Mouse (Mus musculus): ENCODE measurements at regions not wholly inside any gene's neighbourhood (a gene's known extent, or its start where the extent isn't known, plus 50 kb on each side); places are given as distances from the start of the nearest gene placed in this dataset.

DNA sequence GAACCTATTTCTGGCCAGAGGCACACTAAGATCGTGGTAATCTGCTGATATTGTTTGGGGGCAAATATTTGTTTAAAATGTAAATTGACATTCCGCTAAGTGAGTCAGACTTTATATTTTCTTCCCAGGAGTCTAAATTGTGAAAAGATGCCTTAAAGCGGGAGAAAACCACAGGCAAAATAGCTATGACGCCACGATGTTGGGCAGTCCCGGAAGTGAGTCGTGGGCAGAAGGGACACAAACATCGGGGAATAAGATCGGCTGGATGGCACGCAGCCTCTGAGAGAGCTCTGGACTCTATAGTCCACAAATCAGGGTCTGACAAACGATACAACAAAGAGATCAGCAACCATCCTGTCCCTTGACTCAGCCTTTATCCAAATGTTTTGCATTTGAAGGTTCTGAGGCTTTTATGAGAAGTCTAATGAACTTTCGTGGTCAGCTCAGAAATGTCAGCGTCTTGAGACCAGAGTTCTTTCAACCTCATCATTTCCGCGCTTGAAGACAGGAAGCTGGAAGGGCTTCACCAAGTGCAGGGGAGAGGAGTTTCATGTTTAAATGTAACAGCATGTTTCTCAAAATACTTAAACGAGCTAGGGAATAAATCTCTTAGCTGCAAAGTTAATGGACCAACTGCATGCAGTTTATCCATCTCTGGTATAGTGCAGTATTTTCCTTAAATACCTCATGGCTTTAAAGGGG, 472.2 kb upstream of the Intu start:
- no peak for DNase-seq (ENCODE audit: low spot score)

DNA sequence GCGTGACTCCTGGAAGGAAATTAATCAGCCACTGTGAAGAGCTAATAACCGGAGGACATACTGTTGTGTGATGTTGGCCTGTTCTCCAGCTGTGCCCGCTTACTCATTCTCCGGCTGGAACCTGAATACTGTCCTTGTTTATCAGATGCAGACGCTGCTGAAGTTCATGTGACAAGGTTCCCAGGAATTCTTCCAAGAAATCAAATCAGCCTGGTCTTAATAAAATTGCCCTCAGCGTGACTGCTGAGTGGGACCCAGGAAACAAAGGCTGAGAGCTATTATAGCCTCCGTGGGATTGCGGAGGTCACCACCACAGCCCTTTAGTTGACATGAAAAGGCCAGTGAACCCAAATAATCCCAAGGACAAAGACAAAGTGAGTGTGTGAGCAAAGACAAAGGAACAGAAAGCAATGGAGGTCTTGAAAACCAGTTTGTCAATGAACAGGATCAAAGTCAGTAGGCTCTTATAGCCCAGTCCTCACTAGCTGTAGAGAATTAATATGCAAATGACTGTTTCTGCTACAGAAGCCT, 460.9 kb upstream of the Intu start:
- DNase-seq (ENCODE audit: low spot score), result no peak

DNA sequence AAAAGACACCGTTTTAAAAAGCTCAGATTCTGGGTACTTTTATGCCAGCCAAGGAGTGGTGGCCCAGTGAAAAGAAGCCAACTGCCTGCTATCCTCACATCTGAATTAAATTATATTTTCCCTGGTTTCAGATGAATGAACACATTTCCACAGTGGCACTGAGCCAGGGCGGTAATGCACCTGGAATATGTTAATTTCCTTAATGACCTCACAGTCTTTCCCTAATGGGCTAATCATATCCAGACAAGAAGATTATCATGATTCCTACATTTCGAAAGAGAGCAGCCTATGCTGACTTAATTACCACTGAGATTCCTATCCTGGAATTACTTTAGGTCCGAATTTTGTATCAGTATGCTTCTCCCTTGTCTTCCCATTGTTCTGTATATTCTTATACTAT, 454.3 kb upstream of the Intu start:
- DNase-seq (ENCODE audit: low spot score), result no peak

DNA sequence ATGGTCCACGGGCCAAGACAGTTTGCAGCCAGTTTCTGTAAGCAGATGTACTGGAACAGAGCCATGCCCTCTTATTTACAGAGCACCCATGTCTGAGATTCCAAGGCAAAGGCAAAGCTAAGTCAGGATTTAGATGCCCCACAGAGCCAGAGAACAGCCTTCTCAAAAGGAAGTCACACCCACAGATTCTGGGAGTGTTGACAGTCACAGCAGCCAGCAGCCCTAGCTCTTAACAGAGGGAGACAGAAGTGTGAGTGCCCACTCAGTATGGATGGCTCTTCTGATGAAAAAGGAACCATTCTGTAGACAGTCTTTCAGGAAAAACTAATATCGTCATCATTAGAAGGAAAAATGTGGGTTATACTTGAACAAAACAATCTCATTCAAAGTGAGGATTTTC, 446.0 kb upstream of the Intu start:
- DNase-seq (ENCODE audit: low spot score), result no peak

DNA sequence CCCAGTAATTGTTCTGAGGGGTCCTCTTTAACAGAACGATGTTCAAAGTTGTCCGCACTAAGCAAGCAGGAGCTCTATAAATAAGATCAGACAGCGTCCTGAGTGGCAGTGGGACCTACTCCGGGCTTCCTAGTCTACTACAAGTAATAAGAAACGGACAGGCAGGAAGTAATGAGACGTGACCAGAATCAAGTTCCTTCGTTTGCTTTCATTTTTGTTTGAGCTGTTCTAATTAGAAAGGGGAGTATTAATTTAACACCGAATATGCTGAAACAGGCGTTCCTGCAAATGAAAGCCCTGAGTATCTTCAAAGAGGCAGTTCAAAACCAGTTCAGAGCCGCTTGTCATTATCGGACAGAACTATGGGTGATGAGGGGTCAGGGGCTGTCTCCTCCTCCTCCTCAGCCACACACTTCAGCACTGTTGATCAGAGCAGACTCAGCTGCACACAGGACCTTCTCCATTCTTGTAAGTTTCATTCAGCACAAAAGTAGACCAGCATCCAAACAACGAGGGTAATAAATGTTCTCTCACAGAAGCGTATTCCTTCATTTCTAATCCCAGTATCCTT, 439.2 kb upstream of the Intu start:
- no peak for DNase-seq (ENCODE audit: low spot score)

DNA sequence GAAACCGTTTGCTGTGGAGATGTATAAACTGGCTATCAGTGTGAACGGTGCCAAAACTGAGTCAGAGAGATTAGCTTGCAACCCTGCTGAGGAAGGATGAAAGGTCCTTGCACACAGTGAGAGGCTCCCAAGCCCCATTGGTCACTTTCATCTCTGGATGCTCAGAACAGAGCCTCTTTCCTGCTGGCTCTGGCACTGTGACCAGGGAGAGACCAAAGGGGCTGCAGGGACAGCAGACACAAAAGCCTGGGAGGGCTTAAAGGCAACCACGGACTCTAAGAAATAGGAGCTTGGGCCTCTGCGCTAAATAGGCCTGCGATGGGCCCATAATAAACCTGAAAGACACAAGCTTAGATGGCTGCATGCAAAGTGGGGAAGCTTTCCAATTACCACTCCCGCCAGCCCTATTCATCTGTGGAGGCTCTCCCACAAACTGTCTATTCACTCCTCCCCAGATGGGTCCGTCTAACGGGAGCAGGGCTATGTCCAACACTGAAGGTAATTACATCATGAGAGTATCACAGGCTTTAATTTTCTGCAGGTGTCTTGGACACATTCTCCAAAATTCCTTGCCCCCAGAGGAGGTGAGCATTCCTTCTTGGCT, 438.2 kb upstream of the Intu start:
- DNase-seq (ENCODE audit: low spot score), result no peak

DNA sequence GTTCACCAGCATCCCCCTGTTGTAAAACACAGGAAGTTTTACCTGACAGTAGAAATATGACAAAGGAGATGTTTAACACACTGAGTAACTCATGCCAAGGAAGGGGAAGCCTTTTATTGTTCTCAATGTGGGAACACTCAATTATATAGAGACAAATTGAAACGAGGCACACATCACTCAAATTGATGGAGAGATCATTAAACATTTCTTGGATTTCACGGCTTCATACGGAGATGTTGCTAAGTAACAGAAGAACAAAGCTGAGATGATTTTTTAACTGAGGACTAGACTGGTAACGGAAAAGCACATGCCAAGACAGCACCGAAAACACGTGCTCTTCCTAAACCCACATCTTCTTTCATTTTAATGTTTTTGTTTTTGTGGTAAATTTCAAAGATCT, 437.0 kb upstream of the Intu start:
- no peak for DNase-seq (ENCODE audit: low spot score)

DNA sequence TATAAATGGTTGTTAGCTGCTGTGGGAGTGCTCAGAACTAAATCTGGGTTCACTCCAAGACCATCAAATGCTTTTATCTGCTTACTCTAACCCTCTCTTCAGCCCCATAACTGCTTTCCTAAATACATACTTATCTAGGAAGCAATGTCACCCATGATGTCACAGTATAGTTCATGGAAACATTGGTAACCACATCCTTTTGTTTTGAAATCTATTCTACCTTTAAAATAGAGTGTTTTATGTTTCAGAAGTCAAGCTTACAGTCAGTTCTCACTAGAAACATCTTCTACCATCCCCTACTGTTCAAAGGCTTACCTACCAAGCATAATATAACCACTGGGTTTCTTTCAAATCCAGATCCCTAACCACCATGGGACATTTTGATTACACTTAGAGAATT, 436.4 kb upstream of the Intu start:
- no peak for DNase-seq (ENCODE audit: low spot score)

DNA sequence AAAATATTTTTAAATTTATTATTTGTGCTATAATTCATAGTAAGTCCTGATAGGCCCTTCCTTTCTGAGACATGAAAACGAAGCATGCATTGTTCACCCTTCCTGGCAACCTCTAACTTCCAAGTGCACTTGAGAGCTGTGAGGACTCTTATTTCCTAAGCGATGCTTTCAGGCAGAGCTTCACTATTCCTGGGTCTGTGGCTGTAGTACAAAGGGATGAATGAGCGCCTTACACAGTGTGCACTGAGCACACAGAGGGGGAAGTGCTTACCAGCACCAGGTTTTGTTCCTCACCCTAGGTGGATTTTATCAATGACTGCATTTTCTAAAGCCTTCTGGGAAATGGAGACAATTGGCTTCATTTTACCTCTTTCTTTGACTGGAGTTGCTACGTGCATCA, 428.4 kb upstream of the Intu start:
- no peak for DNase-seq (ENCODE audit: low spot score)

DNA sequence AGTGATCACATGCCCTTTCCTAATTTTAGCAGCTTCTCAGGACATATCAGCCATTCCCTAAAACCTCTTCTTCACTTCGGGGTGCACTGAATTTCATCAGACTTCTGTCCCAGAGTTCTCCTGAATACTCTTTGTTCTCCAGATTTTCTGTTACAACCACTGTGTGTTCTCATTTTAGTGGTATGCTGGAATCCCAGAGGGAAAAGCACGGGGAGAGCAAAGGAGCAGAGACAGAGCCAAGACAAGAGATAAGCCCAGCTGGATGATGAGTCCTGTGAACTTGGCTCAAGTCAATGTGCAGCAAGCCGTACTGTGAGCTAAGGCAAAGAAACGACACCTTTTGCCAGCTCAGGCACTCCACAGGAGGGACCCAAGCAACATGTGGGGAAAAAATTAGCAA, 416.3 kb upstream of the Intu start:
- peak; percentile 53 for DNase-seq (ENCODE audit: low spot score)

DNA sequence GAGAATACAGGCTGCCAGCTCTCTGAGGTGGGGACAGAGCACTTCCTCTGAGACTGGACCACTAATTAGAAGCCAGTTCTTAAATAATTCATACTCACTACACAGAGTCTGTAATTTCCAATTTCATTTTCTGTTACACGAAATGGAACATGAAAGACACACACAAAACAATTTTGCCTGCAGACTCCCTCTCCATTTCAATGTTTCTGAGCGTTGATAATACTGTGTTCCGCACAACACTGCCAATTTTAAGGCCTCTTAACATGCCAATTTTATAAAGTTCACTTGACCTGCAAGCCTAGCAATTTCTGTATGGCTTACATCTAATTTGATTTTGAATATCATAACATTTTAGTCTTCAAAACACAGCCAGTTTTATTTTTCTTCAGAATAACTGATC, 412.5 kb upstream of the Intu start:
- no peak for DNase-seq (ENCODE audit: low spot score)

DNA sequence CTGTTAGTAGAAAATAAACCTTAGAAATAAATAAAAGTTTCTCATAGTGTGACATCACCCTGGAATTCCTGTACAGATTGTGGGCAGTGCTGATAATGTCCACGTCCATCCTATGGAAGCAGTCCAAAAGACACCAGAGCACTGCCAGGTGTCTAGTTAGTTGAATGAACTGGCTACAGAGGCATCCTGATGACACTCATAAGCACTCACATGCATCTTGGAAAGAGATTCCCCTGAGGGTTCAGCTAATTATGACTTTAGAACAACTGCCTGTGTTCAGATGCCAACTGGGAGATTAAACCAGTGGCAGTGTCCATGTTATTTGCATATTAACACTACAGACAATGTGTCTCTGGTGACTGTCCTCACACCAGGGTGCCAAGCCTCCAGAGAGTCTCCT, 411.6 kb upstream of the Intu start:
- no peak for DNase-seq (ENCODE audit: low spot score)

DNA sequence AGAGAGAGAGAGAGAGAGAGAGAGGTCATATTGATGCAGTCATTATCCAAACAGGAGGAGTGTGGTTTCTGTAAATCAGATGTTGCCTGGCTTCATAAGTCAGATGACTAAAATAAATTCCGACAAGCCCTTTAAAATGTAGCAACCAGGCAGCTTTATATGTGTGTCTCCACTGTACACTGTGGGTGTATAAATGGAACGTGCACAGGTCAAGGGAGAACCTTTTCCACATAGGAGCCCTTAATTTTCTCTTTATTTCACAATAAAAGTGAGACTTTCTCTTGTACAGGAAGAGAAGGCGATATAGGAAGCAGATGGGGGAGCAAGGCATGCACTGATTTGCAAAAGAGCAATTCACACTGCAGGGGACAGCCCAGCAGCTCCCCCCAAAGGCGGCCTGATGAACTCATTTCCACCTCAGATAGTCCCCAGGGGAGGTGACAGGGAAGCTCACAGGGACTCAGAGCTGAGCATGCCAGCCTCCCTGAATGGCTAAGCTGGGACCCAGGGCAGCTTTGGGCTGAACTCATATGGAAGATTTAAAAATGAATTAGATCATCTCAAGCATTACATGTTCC, 410.7 kb upstream of the Intu start:
- peak; percentile 4 for DNase-seq (ENCODE audit: low spot score)

DNA sequence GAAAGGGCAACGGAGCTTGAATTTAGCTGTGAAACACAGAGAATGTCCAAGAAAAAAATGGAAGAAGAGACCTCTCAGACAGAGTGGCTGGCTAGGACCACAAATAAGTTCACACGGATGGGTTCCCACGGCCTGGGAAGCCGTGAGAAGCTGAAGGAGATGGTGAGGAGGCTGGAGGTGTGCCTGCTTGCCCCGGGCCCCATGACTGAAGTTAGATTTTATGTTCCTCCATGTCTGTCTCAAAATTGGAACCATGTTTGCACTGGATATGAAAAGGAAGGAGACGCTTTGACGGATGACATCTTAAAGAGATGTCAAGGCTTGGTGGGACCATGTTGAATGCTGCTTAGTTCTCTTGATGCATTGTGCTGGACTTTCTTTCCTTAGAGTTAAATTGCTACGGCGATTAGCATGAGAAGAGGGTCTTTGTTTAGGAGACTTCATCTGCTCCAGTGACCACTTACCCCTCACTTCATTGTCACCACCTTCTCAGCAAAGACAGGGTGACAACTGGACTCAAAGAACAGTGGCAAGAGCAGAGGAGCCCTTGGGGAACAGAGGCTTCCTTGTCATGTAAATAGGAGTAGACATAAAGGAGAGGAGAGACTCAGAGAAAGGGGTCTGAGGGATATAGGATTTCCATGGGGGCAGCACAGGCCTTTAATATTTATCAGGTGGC, 407.4 kb upstream of the Intu start:
- DNase-seq (ENCODE audit: low spot score), result no peak

DNA sequence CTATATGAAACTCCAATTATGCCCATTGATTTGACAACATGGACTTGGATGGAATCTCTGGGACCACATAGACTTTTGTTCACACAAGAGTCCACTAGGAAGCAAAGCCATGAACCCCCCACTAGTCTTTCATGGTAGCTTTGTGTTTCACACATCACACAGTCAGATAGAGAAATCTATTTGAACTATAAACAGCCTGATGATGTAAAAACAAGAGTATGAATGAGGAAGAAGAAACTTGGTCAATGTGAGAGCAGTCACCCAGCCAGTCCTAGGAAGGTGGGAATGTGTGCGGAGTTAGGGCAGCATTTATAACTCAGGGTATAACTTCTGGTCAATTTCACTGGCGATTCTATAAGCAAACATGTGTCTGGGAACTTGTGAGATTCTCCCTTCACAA, 404.2 kb upstream of the Intu start:
- no peak for DNase-seq (ENCODE audit: low spot score)

DNA sequence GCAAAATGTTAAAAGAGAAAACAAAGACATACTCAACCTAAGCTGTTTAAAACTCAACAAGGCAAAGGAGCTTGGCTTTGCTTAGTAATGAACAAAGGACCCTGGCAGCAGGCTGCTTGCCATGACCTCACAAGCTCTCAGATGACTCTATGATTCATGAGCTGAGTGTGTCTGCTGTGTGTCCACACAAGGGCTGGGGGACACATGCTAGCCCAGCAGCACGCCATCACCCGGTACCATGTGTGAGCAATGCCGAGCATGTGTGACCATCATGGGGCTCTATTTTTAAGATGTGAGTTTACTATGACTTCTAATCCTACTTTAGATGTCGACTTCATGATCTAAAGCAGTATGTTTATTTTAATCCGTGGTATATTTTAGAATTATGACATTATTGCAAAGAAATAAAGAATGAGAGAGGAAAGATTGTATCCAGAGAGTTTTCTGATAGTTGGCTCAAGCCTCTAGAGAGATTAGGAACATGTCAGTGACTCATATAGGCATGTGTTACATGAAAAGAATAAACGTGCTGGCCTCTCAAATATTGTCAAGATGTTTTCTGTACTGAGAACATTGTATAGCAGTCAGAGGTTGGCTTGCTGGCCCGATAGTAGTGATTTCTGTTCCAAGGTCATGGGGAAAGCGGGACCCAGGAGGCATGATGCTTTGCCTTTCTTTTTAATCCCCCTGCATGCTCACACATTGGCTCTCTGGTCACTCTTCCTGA, 400.1 kb upstream of the Intu start:
- DNase-seq (ENCODE audit: low spot score), result no peak

DNA sequence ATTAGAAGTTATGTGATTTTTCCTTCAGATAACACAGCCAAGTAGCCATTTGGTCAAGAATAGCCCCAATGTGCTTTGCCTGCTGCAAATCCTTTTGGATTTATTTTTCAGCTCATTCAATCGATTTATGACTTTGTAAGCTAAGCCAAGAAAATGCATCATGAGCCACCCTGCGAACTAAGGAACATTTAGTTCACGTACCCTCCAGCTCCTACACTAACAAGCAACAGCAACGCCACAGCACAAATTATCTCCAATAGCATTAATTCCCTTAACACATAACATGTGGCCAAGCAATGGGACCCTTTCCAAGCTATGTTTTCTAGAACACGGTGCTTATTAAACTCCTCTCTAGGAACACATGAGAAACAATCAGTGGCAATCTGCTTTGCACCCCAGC, 392.4 kb upstream of the Intu start:
- DNase-seq (ENCODE audit: low spot score), result no peak

DNA sequence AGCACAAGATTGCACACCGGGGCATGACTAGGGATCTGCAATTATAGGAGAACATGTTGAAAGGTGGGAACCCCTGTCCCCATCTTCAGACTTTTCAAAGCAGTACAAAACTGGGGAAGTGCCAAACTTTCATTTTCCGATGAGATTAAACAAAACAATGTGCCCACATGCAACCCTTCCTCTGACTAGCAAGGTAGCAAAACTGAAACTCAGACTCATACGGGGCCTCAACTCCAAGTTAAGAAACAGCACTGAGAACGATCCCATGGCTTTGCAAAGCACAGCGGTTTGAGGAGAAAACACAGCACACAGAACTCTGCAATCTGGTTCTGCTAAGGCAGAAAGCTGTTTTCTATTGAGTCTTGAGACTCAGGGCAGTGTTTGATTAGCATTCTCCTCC, 388.9 kb upstream of the Intu start:
- no peak for DNase-seq (ENCODE audit: low spot score)

DNA sequence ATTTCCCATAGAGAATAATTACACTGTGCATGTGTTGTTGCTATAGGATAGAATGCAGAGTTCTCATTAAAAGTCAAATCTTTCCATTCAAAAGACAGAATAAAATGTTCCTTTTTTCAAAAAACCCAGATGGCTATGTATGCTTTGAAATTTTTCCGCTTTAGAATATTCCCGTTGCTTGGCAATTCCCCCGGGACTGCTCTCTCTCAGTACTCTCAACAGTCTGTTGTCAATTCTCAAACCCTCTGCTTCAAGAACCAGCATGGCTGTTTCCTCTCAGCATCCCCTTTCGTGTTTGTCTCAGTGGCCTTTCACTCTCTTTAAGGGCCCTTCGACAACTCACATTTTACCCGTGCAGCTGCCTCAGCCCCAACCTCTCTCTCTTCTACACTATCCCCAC, 372.5 kb upstream of the Intu start:
- no peak for DNase-seq (ENCODE audit: low spot score)

DNA sequence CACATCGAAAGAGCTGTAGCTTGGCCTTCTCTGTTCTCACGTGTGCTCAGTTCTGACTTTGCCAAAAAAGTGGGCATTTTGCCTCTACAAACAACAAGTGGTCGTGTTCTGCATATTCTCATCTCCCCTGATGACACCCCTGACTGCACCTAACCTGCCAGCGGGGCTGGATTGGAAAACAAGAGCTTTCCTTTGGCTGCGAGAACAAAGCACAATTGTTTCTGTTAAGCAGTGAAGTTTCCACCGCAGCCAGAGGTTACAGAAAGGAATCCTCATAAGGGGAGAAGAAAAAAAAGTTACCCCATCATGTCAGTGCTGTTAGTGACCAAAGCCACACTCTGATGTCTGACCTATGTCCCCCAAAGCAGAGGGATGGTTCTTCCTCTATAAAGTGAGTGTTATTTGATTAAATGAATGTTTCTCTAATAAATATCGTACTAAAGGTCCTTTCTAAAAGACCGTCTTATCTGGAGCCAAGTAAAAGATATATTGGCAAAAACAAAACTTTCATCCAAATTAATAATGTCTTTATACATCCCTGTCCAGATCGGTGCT, 371.4 kb upstream of the Intu start:
- no peak for DNase-seq (ENCODE audit: low spot score)

DNA sequence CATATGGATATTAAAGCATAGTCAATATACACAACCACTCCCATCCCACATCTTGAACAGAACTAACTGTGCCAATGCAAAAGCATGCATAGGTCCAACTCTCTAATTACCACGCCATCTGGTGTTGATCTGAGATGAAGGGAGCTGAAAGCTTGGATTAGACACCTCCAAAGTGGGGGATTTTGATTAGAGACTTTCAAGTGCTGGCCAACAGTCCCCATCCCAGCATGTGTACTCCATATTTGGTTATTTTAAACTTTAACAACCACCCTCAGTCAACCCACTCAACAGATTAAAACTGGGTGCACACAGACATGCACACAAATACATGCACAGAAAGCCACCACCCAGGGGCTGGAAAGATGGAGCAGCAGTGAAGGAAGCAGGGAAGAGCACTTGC, 366.9 kb upstream of the Intu start:
- DNase-seq (ENCODE audit: low spot score), result no peak
